Mouse (Mus musculus) MEL (cell line): Measurements from ENCODE around the gene Ces2e.

ENCODE experiments used
- CHD2 ChIP-seq: IDR thresholded peaks from 2 replicates; pipeline ENCODE4 v1.6.1; 2011; ENCODE audit warnings: low read length, improper control_type of control experiment
- ELF1 ChIP-seq: IDR thresholded peaks from 2 replicates; pipeline ENCODE4 v1.6.1; 2014; ENCODE audit warnings: low read depth, mild to moderate bottlenecking, inconsistent platforms, low read length, improper control_type of control experiment, moderate library complexity
- EP300 ChIP-seq, 2 experiments: IDR thresholded peaks; 2 replicates each; pipeline ENCODE4 v1.6.1; 2011; ENCODE audit warnings: improper control_type of control experiment in 2 of 2, low read length in 2 of 2, low read depth in 1 of 2, mild to moderate bottlenecking in 1 of 2
- MAFK ChIP-seq: IDR thresholded peaks from 2 replicates; pipeline ENCODE4 v1.6.1; 2011; ENCODE audit warnings: low read depth, mild to moderate bottlenecking, low read length, improper control_type of control experiment, borderline replicate concordance
- MXI1 ChIP-seq: IDR thresholded peaks from 2 replicates; pipeline ENCODE4 v1.6.1; 2011; ENCODE audit warnings: mild to moderate bottlenecking, low read depth, low read length, improper control_type of control experiment
- POLR2A ChIP-seq, 2 experiments: IDR thresholded peaks; 2 replicates each; pipeline ENCODE4 v1.6.1; 2011 to 2012; ENCODE audit warnings: low read length in 2 of 2, mild to moderate bottlenecking in 2 of 2, control low read depth in 1 of 2, improper control_type of control experiment in 1 of 2, low read depth in 1 of 2, moderate library complexity in 1 of 2; ENCODE audit not compliant: control insufficient read depth in 1 of 2, insufficient read depth in 1 of 2, poor library complexity in 1 of 2
- UBTF ChIP-seq: IDR thresholded peaks from 2 replicates; pipeline ENCODE4 v1.6.1; 2012; ENCODE audit warnings: low read depth, mild to moderate bottlenecking, inconsistent platforms, low read length, improper control_type of control experiment, moderate library complexity, borderline replicate concordance; ENCODE audit not compliant: insufficient read depth
- ZKSCAN1 ChIP-seq: IDR thresholded peaks from 2 replicates; pipeline ENCODE4 v1.6.1; 2012; ENCODE audit warnings: low read depth, mild to moderate bottlenecking, inconsistent platforms, low read length, improper control_type of control experiment, moderate library complexity

DNA sequence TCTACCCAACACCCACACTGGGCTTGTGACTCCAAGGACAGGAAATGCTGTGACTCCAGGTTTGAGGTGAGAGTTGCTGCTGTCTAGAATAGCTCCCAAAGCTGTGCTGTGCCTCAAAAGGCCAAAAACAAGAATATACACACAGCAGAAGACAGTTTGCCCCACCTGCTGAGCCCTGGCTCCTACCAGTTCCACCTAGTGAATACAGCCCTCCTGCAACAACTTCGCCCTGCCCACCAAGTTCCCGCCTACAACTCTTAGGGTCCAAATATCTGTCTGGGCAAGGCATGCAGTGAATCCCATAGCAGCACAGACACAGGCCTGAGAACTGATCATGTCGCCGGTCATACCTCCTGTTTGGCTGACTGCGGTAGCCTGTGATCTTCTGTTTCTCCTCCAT lies 58.1 kb downstream of the Ces2e start:
- TF ChIP-seq MAFK (no peak), CHD2 (no peak), ELF1 (no peak), MXI1 (no peak), EP300 (IDR thresholded peaks at IDR 0.05; ENCODE audit: low read depth in 1 of 2, low read length in 2 of 2) (no peak), UBTF (no peak), ZKSCAN1 (no peak), POLR2A (IDR thresholded peaks at IDR 0.05; ENCODE audit: control insufficient read depth in 1 of 2, insufficient read depth in 1 of 2, low read depth in 1 of 2, low read length in 2 of 2, poor library complexity in 1 of 2) (no peak)
